Mouse (Mus musculus): ENCODE results near the gene Cenpc1. TPM values are rescaled to one million over a fixed set of nuclear protein-coding genes. Genes with fewer than 3 reads are reported as not detected.

Cenpc1 gene
- polyA plus RNA-seq, 1 experiment from 2014 or later = 28.8 TPM

GRCm38 (mm10) chr5:86072756-86073386 is 7.5 kb upstream of the Cenpc1 start:
- Histone ChIP-seq H3K9me3 (no peaks in the 10 kb centered on the region), H3K27me3 (ENCODE audit: insufficient read depth, poor library complexity, severe bottlenecking) (no peaks in the 10 kb centered on the region), H3K27ac (no peak overlapping the region), H3K4me3 (no peak overlapping the region), H3K36me3 (no peaks in the 10 kb centered on the region), H3K4me1 (no peaks in the 10 kb centered on the region)
- 77% methylated on average over 4 of the region's 4 CpGs for WGBS
- no peak for DNase-seq (ENCODE audit: low spot score)

GRCm38 (mm10) chr5:86071538-86071937 is 6.2 kb upstream of the Cenpc1 start, which contains the start of gene Stap1:
TSS of gene Stap1 (plus strand) at chr5:86071746.
- Histone ChIP-seq H3K4me3 (no peak within 1 kb of the TSS), H3K36me3 (no peaks in the 10 kb centered on the region), H3K27me3 (ENCODE audit: insufficient read depth, poor library complexity, severe bottlenecking) (no peaks in the 10 kb centered on the region), H3K9me3 (no peaks in the 10 kb centered on the region), H3K27ac (no peak within 1 kb of the TSS), H3K4me1 (no peaks in the 10 kb centered on the region)
- DNase-seq (ENCODE audit: low spot score) = no peak
- WGBS = 70% methylated on average over 7 of the region's 7 CpGs

GRCm38 (mm10) chr5:86069121-86069520 is 3.7 kb upstream of the Cenpc1 start:
- H3K4me3 ChIP-seq = no peak overlapping the region
- H3K4me1 ChIP-seq = peaks cover 3% of the 10 kb centered on the region; the same call in 1 of the 2 replicates
- DNase-seq (ENCODE audit: low spot score) = no peak
- H3K27me3 ChIP-seq (ENCODE audit: insufficient read depth, poor library complexity, severe bottlenecking) = no peaks in the 10 kb centered on the region
- H3K36me3 ChIP-seq = no peaks in the 10 kb centered on the region
- H3K27ac ChIP-seq = no peak overlapping the region
- no peaks in the 10 kb centered on the region for H3K9me3 ChIP-seq
- 62% methylated on average over 6 of the region's 6 CpGs for WGBS

- Histone ChIP-seq H3K9me3 (no peaks in the 10 kb centered on the region), H3K4me1 (peaks cover 10% of the 10 kb centered on the region; the same call in 1 of the 2 replicates), H3K27ac (no peak overlapping the region), H3K36me3 (no peaks in the 10 kb centered on the region), H3K27me3 (ENCODE audit: insufficient read depth, poor library complexity, severe bottlenecking) (no peaks in the 10 kb centered on the region), H3K4me3 (no peak overlapping the region)
- DNase-seq (ENCODE audit: low spot score) = no peak
- 60% methylated on average over 3 of the region's 3 CpGs for WGBS
These were observed 3.1 kb upstream of the Cenpc1 start for GRCm38 (mm10) chr5:86068451-86068850.

- H3K4me1 ChIP-seq = peaks cover 12% of the 10 kb centered on the region; the same call in 1 of the 2 replicates
- H3K9me3 ChIP-seq = no peaks in the 10 kb centered on the region
- 2% methylated on average over 17 of the region's 17 CpGs for WGBS
- H3K36me3 ChIP-seq = no peaks in the 10 kb centered on the region
- peak; percentile 94 for DNase-seq (ENCODE audit: low spot score)
- H3K4me3 ChIP-seq = peak overlapping the region; percentile 87
- peak overlapping the region; percentile 63 for H3K27ac ChIP-seq
- no peaks in the 10 kb centered on the region for H3K27me3 ChIP-seq (ENCODE audit: insufficient read depth, poor library complexity, severe bottlenecking)
These were observed 1.2 kb upstream of the Cenpc1 start for GRCm38 (mm10) chr5:86066551-86066929.

- Histone ChIP-seq H3K27ac (peak overlapping the region; percentile 63), H3K9me3 (no peaks in the 10 kb centered on the region), H3K4me1 (peaks cover 12% of the 10 kb centered on the region; the same call in 1 of the 2 replicates), H3K4me3 (peak overlapping the region; percentile 87), H3K36me3 (no peaks in the 10 kb centered on the region), H3K27me3 (ENCODE audit: insufficient read depth, poor library complexity, severe bottlenecking) (no peaks in the 10 kb centered on the region)
- under 1% methylated on average over 17 of the region's 17 CpGs for WGBS
- peak; percentile 78 for DNase-seq (ENCODE audit: low spot score)
These were observed 630 bp upstream of the Cenpc1 start for GRCm38 (mm10) chr5:86065876-86066550.

- Histone ChIP-seq H3K36me3 (no peaks in the 10 kb centered on the region), H3K27me3 (ENCODE audit: insufficient read depth, poor library complexity, severe bottlenecking) (no peaks in the 10 kb centered on the region), H3K4me1 (peaks cover 12% of the 10 kb centered on the region; the same call in 1 of the 2 replicates), H3K4me3 (0 out of 2 replicates have a peak overlapping the region, but pooled peaks have one; percentile 18), H3K9me3 (no peaks in the 10 kb centered on the region), H3K27ac (no peak overlapping the region)
- no peak for DNase-seq (ENCODE audit: low spot score)
- 87% methylated on average over 1 of the region's 1 CpGs for WGBS
These were observed 1.9 kb downstream of the Cenpc1 start for GRCm38 (mm10) chr5:86063501-86063900.

- no peaks in the 10 kb centered on the region for H3K27me3 ChIP-seq (ENCODE audit: insufficient read depth, poor library complexity, severe bottlenecking)
- H3K36me3 ChIP-seq = peaks cover 52% of the 10 kb centered on the region
- 87% methylated on average over 2 of the region's 2 CpGs for WGBS
- no peaks in the 10 kb centered on the region for H3K4me1 ChIP-seq
- DNase-seq (ENCODE audit: low spot score) = no peak
- no peaks in the 10 kb centered on the region for H3K9me3 ChIP-seq
- H3K4me3 ChIP-seq = no peak overlapping the region
- no peak overlapping the region for H3K27ac ChIP-seq
These were observed 35.6 kb downstream of the Cenpc1 start for GRCm38 (mm10) chr5:86029820-86030219.

- no peak overlapping the region for H3K27ac ChIP-seq
- H3K27me3 ChIP-seq (ENCODE audit: insufficient read depth, poor library complexity, severe bottlenecking) = peaks cover 11% of the 10 kb centered on the region; the same call in 1 of the 2 replicates
- H3K9me3 ChIP-seq = no peaks in the 10 kb centered on the region
- H3K4me3 ChIP-seq = no peak overlapping the region
- WGBS = 82% methylated on average over 6 of the region's 6 CpGs
- H3K4me1 ChIP-seq = no peaks in the 10 kb centered on the region
- H3K36me3 ChIP-seq = no peaks in the 10 kb centered on the region
- no peak for DNase-seq (ENCODE audit: low spot score)
These were observed 68.6 kb downstream of the Cenpc1 start for GRCm38 (mm10) chr5:85996545-85997510.

- H3K36me3 ChIP-seq = no peaks in the 10 kb centered on the region
- H3K9me3 ChIP-seq = no peaks in the 10 kb centered on the region
- no peak for DNase-seq (ENCODE audit: low spot score)
- no peak overlapping the region for H3K4me3 ChIP-seq
- no peak overlapping the region for H3K27ac ChIP-seq
- no peaks in the 10 kb centered on the region for H3K4me1 ChIP-seq
- WGBS = 67% methylated on average over 1 of the region's 1 CpGs
- peaks cover 11% of the 10 kb centered on the region; the same call in 1 of the 2 replicates for H3K27me3 ChIP-seq (ENCODE audit: insufficient read depth, poor library complexity, severe bottlenecking)
These were observed 70.8 kb downstream of the Cenpc1 start for GRCm38 (mm10) chr5:85994551-85994950.

GRCm38 (mm10) chr5:85992805-85993721 is 72.3 kb downstream of the Cenpc1 start:
- Histone ChIP-seq H3K27me3 (ENCODE audit: insufficient read depth, poor library complexity, severe bottlenecking) (peaks cover 19% of the 10 kb centered on the region; the same call in 1 of the 2 replicates), H3K9me3 (no peaks in the 10 kb centered on the region), H3K27ac (no peak overlapping the region), H3K4me1 (no peaks in the 10 kb centered on the region), H3K4me3 (no peak overlapping the region), H3K36me3 (no peaks in the 10 kb centered on the region)
- DNase-seq (ENCODE audit: low spot score) = no peak
- WGBS = 81% methylated on average over 4 of the region's 4 CpGs

- Histone ChIP-seq H3K4me3 (no peak overlapping the region), H3K4me1 (no peaks in the 10 kb centered on the region), H3K27me3 (ENCODE audit: insufficient read depth, poor library complexity, severe bottlenecking) (peaks cover 23% of the 10 kb centered on the region; the same call in 1 of the 2 replicates), H3K9me3 (no peaks in the 10 kb centered on the region), H3K27ac (no peak overlapping the region), H3K36me3 (no peaks in the 10 kb centered on the region)
- DNase-seq (ENCODE audit: low spot score) = no peak
- WGBS = 54% methylated on average over 1 of the region's 1 CpGs
These were observed 73.3 kb downstream of the Cenpc1 start for GRCm38 (mm10) chr5:85992055-85992454.

All from heart, embryonic 10.5 days (tissue).